Mouse (Mus musculus): ENCODE data around the gene Rusc2. TPM values are rescaled to one million over a fixed set of nuclear protein-coding genes. Genes with fewer than 3 reads are reported as not detected.
A peak's percentile ranks its signal among the peaks of the same experiment; 100 is the strongest.

Gene Rusc2
- total and polyA plus RNA-seq, 3 experiments = 8.7 to 17.1 (median 14.5) TPM

GRCm38 (mm10) chr4:43447251-43447650 lies 65.5 kb downstream of the Rusc2 start:
- H3K27me3 ChIP-seq (ENCODE audit: insufficient read depth, low read length) = peaks cover 13% of the 10 kb centered on the region
- TF ChIP-seq TAL1 (conservative IDR thresholded peaks at IDR 0.05; ENCODE audit: low read depth, low read length) (no peak), GATA1 (IDR thresholded peaks at IDR 0.05; ENCODE audit: borderline replicate concordance, low read length) (no peak), GATA2 (IDR thresholded peaks at IDR 0.05; ENCODE audit: borderline replicate concordance, low read depth, low read length) (no peak), POLR2AphosphoS5 (IDR thresholded peaks at IDR 0.05; ENCODE audit: insufficient replicate concordance, low read depth, low read length) (no peak), CTCF (IDR thresholded peaks at IDR 0.05; ENCODE audit: low read depth, low read length) (no peak)
- no peak for ATAC-seq (ENCODE audit: extremely low read depth, insufficient number of reproducible peaks, low FRiP score, poor library complexity, severe bottlenecking)
- H3K4me1 ChIP-seq (ENCODE audit: insufficient read depth, low read depth, low read length) = peaks cover 17% of the 10 kb centered on the region
- H3K9me3 ChIP-seq (replicated peaks) = no peaks in the 10 kb centered on the region
- DNase-seq (ENCODE audit: low spot score) = no peak
- H3K36me3 ChIP-seq (replicated peaks) = peaks cover 42% of the 10 kb centered on the region
- H3K4me3 ChIP-seq (ENCODE audit: low read depth, low read length) = no peak overlapping the region

GRCm38 (mm10) chr4:43448554-43448953 lies 66.8 kb downstream of the Rusc2 start:
- Histone ChIP-seq H3K36me3 (replicated peaks) (peaks cover 42% of the 10 kb centered on the region), H3K9me3 (replicated peaks) (no peaks in the 10 kb centered on the region), H3K27me3 (ENCODE audit: insufficient read depth, low read length) (peaks cover 26% of the 10 kb centered on the region), H3K4me1 (ENCODE audit: insufficient read depth, low read depth, low read length) (peaks cover 19% of the 10 kb centered on the region), H3K4me3 (ENCODE audit: low read depth, low read length) (no peak overlapping the region)
- no peak for ATAC-seq (ENCODE audit: extremely low read depth, insufficient number of reproducible peaks, low FRiP score, poor library complexity, severe bottlenecking)
- TF ChIP-seq CTCF (IDR thresholded peaks at IDR 0.05; ENCODE audit: low read depth, low read length) (no peak), GATA1 (IDR thresholded peaks at IDR 0.05; ENCODE audit: borderline replicate concordance, low read length) (no peak), TAL1 (conservative IDR thresholded peaks at IDR 0.05; ENCODE audit: low read depth, low read length) (no peak), GATA2 (IDR thresholded peaks at IDR 0.05; ENCODE audit: borderline replicate concordance, low read depth, low read length) (no peak), POLR2AphosphoS5 (IDR thresholded peaks at IDR 0.05; ENCODE audit: insufficient replicate concordance, low read depth, low read length) (no peak)
- DNase-seq (ENCODE audit: low spot score) = no peak

GRCm38 (mm10) chr4:43452315-43452714 lies 70.5 kb downstream of the Rusc2 start:
- peaks cover 49% of the 10 kb centered on the region for H3K27me3 ChIP-seq (ENCODE audit: insufficient read depth, low read length)
- peaks cover 13% of the 10 kb centered on the region for H3K36me3 ChIP-seq (replicated peaks)
- peaks cover 31% of the 10 kb centered on the region for H3K4me1 ChIP-seq (ENCODE audit: insufficient read depth, low read depth, low read length)
- DNase-seq (ENCODE audit: low spot score) = no peak
- no peak for ATAC-seq (ENCODE audit: extremely low read depth, insufficient number of reproducible peaks, low FRiP score, poor library complexity, severe bottlenecking)
- H3K4me3 ChIP-seq (ENCODE audit: low read depth, low read length) = no peak overlapping the region
- H3K9me3 ChIP-seq (replicated peaks) = no peaks in the 10 kb centered on the region
- no peak for TF ChIP-seq GATA2 (IDR thresholded peaks at IDR 0.05; ENCODE audit: borderline replicate concordance, low read depth, low read length)
- no peak for TF ChIP-seq CTCF (IDR thresholded peaks at IDR 0.05; ENCODE audit: low read depth, low read length)
- no peak for TF ChIP-seq GATA1 (IDR thresholded peaks at IDR 0.05; ENCODE audit: borderline replicate concordance, low read length)
- TF ChIP-seq POLR2AphosphoS5 (IDR thresholded peaks at IDR 0.05; ENCODE audit: insufficient replicate concordance, low read depth, low read length) = no peak
- TF ChIP-seq TAL1 (conservative IDR thresholded peaks at IDR 0.05; ENCODE audit: low read depth, low read length) = no peak

- no peak overlapping the region for H3K4me3 ChIP-seq (ENCODE audit: low read depth, low read length)
- TF ChIP-seq POLR2AphosphoS5 (IDR thresholded peaks at IDR 0.05; ENCODE audit: insufficient replicate concordance, low read depth, low read length) (no peak), GATA1 (IDR thresholded peaks at IDR 0.05; ENCODE audit: borderline replicate concordance, low read length) (no peak), TAL1 (conservative IDR thresholded peaks at IDR 0.05; ENCODE audit: low read depth, low read length) (no peak), CTCF (IDR thresholded peaks at IDR 0.05; ENCODE audit: low read depth, low read length) (no peak), GATA2 (IDR thresholded peaks at IDR 0.05; ENCODE audit: borderline replicate concordance, low read depth, low read length) (no peak)
- no peak for ATAC-seq (ENCODE audit: extremely low read depth, insufficient number of reproducible peaks, low FRiP score, poor library complexity, severe bottlenecking)
- peaks cover 55% of the 10 kb centered on the region for H3K27me3 ChIP-seq (ENCODE audit: insufficient read depth, low read length)
- H3K4me1 ChIP-seq (ENCODE audit: insufficient read depth, low read depth, low read length) = peaks cover 31% of the 10 kb centered on the region
- peaks cover 2% of the 10 kb centered on the region for H3K36me3 ChIP-seq (replicated peaks)
- H3K9me3 ChIP-seq (replicated peaks) = no peaks in the 10 kb centered on the region
- no peak for DNase-seq (ENCODE audit: low spot score)
Measured at GRCm38 (mm10) chr4:43453413-43453812, 71.6 kb downstream of the Rusc2 start.

- H3K36me3 ChIP-seq (replicated peaks) = no peaks in the 10 kb centered on the region
- H3K4me1 ChIP-seq (ENCODE audit: insufficient read depth, low read depth, low read length) = peaks cover 31% of the 10 kb centered on the region
- no peak for TF ChIP-seq CTCF (IDR thresholded peaks at IDR 0.05; ENCODE audit: low read depth, low read length)
- no peak for TF ChIP-seq TAL1 (conservative IDR thresholded peaks at IDR 0.05; ENCODE audit: low read depth, low read length)
- no peak for TF ChIP-seq GATA1 (IDR thresholded peaks at IDR 0.05; ENCODE audit: borderline replicate concordance, low read length)
- TF ChIP-seq POLR2AphosphoS5 (IDR thresholded peaks at IDR 0.05; ENCODE audit: insufficient replicate concordance, low read depth, low read length) = no peak
- TF ChIP-seq GATA2 (IDR thresholded peaks at IDR 0.05; ENCODE audit: borderline replicate concordance, low read depth, low read length) = no peak
- H3K9me3 ChIP-seq (replicated peaks) = no peaks in the 10 kb centered on the region
- ATAC-seq (ENCODE audit: extremely low read depth, insufficient number of reproducible peaks, low FRiP score, poor library complexity, severe bottlenecking) (peak; percentile 70), DNase-seq (ENCODE audit: low spot score) (peak; percentile 79)
- H3K4me3 ChIP-seq (ENCODE audit: low read depth, low read length) = no peak within 1 kb of the TSS; the same call in 1 of the 2 replicates
- peaks cover 63% of the 10 kb centered on the region for H3K27me3 ChIP-seq (ENCODE audit: insufficient read depth, low read length)
Measured at GRCm38 (mm10) chr4:43454041-43454836, 72.5 kb downstream of the Rusc2 start, which contains the start of gene Cd72. Cd72 (minus strand) TSS chr4:43454628.

GRCm38 (mm10) chr4:43456470-43456869 lies 74.7 kb downstream of the Rusc2 start:
- H3K27me3 ChIP-seq (ENCODE audit: insufficient read depth, low read length) = peaks cover 67% of the 10 kb centered on the region
- H3K4me3 ChIP-seq (ENCODE audit: low read depth, low read length) = no peak overlapping the region
- no peaks in the 10 kb centered on the region for H3K9me3 ChIP-seq (replicated peaks)
- TF ChIP-seq TAL1 (conservative IDR thresholded peaks at IDR 0.05; ENCODE audit: low read depth, low read length) (no peak), GATA2 (IDR thresholded peaks at IDR 0.05; ENCODE audit: borderline replicate concordance, low read depth, low read length) (no peak), POLR2AphosphoS5 (IDR thresholded peaks at IDR 0.05; ENCODE audit: insufficient replicate concordance, low read depth, low read length) (no peak), GATA1 (IDR thresholded peaks at IDR 0.05; ENCODE audit: borderline replicate concordance, low read length) (no peak), CTCF (IDR thresholded peaks at IDR 0.05; ENCODE audit: low read depth, low read length) (no peak)
- no peaks in the 10 kb centered on the region for H3K36me3 ChIP-seq (replicated peaks)
- ATAC-seq (ENCODE audit: extremely low read depth, insufficient number of reproducible peaks, low FRiP score, poor library complexity, severe bottlenecking) (no peak), DNase-seq (ENCODE audit: low spot score) (no peak)
- peaks cover 31% of the 10 kb centered on the region for H3K4me1 ChIP-seq (ENCODE audit: insufficient read depth, low read depth, low read length)

All from G1E (cell line).